Mouse (Mus musculus): ENCODE data around the gene Gm17467. TPM values are rescaled to one million over a fixed set of nuclear protein-coding genes. Genes with fewer than 3 reads are reported as not detected.
"Not testable (repeated sequence)": the region's sequence is repeated elsewhere in the genome, so short reads cannot be mapped to it uniquely, and the experiment has no call there.

The Gm17467 gene
- total RNA-seq (2015) (not detected in 2 replicates), total RNA-seq (2017) (not detected in 2 replicates)

- not testable (repeated sequence) for ATAC-seq (ENCODE audit: poor library complexity, severe bottlenecking)
Measured at GRCm38 (mm10) chrX:123704691-123705090, at the start of gene Gm17467. Gene Gm17467 (minus strand): TSS chrX:123704791.

Other genes with a start within 250 kb of the Gm17467 start
- 0.25 TPM in 1 of 2 replicates, not detected in the other for gene Cldn34c2, start 123.1 kb downstream of the Gm17467 start, total RNA-seq (2015)
- 0.88 TPM in 1 of 2 replicates, not detected in the other for gene Cldn34c2, start 123.1 kb downstream of the Gm17467 start, total RNA-seq (2017)
- gene Cldn34c3, start 88.9 kb upstream of the Gm17467 start, total RNA-seq (2015), result not detected in 2 replicates
- not detected in 2 replicates for gene Cldn34c3, start 88.9 kb upstream of the Gm17467 start, total RNA-seq (2017)